Mouse (Mus musculus) embryonic facial prominence, embryonic 13.5 days (tissue): Measurements from ENCODE around the gene Myo1f. TPM values are rescaled to one million over a fixed set of nuclear protein-coding genes. Genes with fewer than 3 reads are reported as not detected.
A peak's percentile ranks its signal among the peaks of the same experiment; 100 is the strongest.
"Not testable (repeated sequence)": the region's sequence is repeated elsewhere in the genome, so short reads cannot be mapped to it uniquely, and the experiment has no call there.

Experiments used
- ATAC-seq: fragments of 200-750 bp; cut with Nextera tagmentation; 2 replicates; pipeline ENCODE4 v1.8.0; 2017; ENCODE audit warnings: low read depth; ENCODE audit not compliant: insufficient number of reproducible peaks, insufficient read depth, low FRiP score, low TSS enrichment
- H3K27ac ChIP-seq: fragments of 300-500 bp; sonication (generic); 2 replicates; pipeline ENCODE4 v1.5.1; 2015; ENCODE audit warnings: moderate library complexity, mild to moderate bottlenecking, inconsistent platforms
- H3K27me3 ChIP-seq: fragments of 300-500 bp; sonication (generic); 2 replicates; pipeline ENCODE4 v1.6.1; 2015; ENCODE audit warnings: mild to moderate bottlenecking, inconsistent platforms
- H3K36me3 ChIP-seq: fragments of 300-500 bp; sonication (generic); 2 replicates; pipeline ENCODE4 v1.6.1; 2015; ENCODE audit warnings: mild to moderate bottlenecking, inconsistent platforms
- H3K4me1 ChIP-seq: fragments of 300-500 bp; sonication (generic); 2 replicates; pipeline ENCODE4 v1.6.1; 2015; ENCODE audit warnings: inconsistent platforms
- H3K4me2 ChIP-seq: fragments of 300-500 bp; sonication (generic); 2 replicates; pipeline ENCODE4 v1.6.1; 2015; ENCODE audit warnings: moderate library complexity, mild to moderate bottlenecking, inconsistent platforms
- H3K4me3 ChIP-seq: fragments of 300-500 bp; sonication (generic); 2 replicates; pipeline ENCODE4 v1.5.1; 2015; ENCODE audit warnings: mild to moderate bottlenecking, inconsistent platforms
- H3K9ac ChIP-seq: fragments of 300-500 bp; sonication (generic); 2 replicates; pipeline ENCODE4 v1.6.1; 2015; ENCODE audit warnings: mild to moderate bottlenecking, inconsistent platforms
- H3K9me3 ChIP-seq: fragments of 300-500 bp; sonication (generic); 2 replicates; pipeline ENCODE4 v1.6.1; 2016; ENCODE audit warnings: inconsistent platforms
- WGBS: fragments of 180-500 bp; shearing (Covaris S2); methylation state at CpG from one replicate; pipeline ENCODE4 v1.1.7; 2015; ENCODE audit warnings: mixed read lengths; 5-methylcytosine and 5-hydroxymethylcytosine counted together
- polyA plus RNA-seq: library from polyadenylated mRNA; unstranded; fragments of >200 nt; fragmentation: Nextera tagmentation; extraction: Ambion mirVana; gene quantifications from 2 replicates; pipeline ENCODE4 v1.2.1, GENCODE M21; 2015

Myo1f gene
- polyA plus RNA-seq, 1 experiment from 2014 or later, result 2.6 TPM

DNA sequence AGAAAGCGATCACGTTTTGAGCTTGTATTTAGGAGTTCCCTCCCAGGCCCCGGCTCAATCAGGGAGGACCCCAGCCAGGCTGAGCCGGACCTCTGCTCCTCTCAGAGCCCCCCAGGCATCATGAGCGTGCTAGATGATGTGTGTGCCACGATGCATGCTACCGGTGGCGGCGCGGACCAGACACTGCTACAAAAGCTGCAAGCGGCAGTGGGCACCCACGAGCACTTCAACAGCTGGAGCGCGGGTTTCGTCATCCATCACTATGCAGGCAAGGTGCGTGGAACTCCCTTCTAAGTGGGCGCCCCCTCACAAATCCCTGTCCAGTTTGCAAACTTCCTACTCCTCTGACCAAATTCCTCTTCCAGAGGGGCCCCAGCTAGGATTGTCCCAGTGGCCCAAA lies 30.5 kb downstream of the Myo1f start:
- Histone ChIP-seq H3K4me2 (no peak overlapping the region), H3K4me1 (no peaks in the 10 kb centered on the region), H3K9me3 (no peaks in the 10 kb centered on the region), H3K36me3 (no peaks in the 10 kb centered on the region), H3K27me3 (no peaks in the 10 kb centered on the region), H3K27ac (no peak overlapping the region), H3K9ac (no peak overlapping the region), H3K4me3 (no peak overlapping the region)
- ATAC-seq, result no peak
- 66% methylated on average over 17 of the region's 17 CpGs for WGBS

DNA sequence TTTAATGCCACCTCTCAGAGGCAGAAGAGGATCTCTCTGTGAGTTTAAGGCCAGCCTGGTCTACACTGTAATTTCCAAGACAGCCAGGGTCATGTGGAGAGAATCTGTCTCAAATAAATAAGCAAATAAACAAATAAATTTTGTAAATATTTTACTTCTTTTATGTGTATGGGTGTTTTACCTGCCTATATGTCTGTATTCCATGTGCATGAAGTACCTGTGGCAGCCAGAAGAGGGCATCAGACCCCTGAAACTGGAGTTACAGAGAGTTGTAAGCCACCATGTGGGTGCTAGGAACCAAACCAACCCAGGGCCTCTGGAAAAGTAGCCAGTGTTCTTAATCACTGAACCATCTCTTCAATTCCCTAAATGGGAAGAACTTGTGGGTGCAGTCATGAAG lies 41.8 kb downstream of the Myo1f start:
- no peak for ATAC-seq
- Histone ChIP-seq H3K4me1 (no peaks in the 10 kb centered on the region), H3K36me3 (no peaks in the 10 kb centered on the region), H3K4me3 (no peak overlapping the region), H3K9me3 (peaks cover 7% of the 10 kb centered on the region; the same call in 1 of the 2 replicates), H3K27me3 (no peaks in the 10 kb centered on the region), H3K27ac (no peak overlapping the region), H3K9ac (no peak overlapping the region), H3K4me2 (no peak overlapping the region)

DNA sequence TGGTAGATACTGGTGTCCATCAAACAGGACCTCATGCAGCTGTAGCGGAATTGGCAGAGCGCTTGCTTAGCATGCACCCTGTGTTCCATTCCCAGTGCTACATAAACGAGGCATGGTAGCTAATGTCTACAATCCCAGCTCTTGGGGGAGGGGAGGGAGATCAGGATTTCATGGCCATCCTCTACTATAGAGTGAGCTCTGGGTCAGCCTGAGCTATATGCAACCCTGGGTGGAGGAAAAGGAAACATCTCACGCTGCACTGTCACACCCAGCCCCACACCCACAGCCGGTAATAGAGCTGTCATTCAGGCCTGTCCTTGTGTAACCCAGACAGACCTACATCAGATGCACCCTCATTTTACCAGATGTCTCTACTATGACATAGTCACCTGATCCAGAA lies 43.0 kb downstream of the Myo1f start:
- H3K4me3 ChIP-seq, result no peak overlapping the region
- 88% methylated on average over 5 of the region's 5 CpGs for WGBS
- H3K27ac ChIP-seq, result no peak overlapping the region
- no peak overlapping the region for H3K4me2 ChIP-seq
- no peak for ATAC-seq
- no peaks in the 10 kb centered on the region for H3K27me3 ChIP-seq
- peaks cover 7% of the 10 kb centered on the region; the same call in 1 of the 2 replicates for H3K9me3 ChIP-seq
- H3K9ac ChIP-seq, result no peak overlapping the region
- no peaks in the 10 kb centered on the region for H3K4me1 ChIP-seq
- H3K36me3 ChIP-seq, result no peaks in the 10 kb centered on the region

DNA sequence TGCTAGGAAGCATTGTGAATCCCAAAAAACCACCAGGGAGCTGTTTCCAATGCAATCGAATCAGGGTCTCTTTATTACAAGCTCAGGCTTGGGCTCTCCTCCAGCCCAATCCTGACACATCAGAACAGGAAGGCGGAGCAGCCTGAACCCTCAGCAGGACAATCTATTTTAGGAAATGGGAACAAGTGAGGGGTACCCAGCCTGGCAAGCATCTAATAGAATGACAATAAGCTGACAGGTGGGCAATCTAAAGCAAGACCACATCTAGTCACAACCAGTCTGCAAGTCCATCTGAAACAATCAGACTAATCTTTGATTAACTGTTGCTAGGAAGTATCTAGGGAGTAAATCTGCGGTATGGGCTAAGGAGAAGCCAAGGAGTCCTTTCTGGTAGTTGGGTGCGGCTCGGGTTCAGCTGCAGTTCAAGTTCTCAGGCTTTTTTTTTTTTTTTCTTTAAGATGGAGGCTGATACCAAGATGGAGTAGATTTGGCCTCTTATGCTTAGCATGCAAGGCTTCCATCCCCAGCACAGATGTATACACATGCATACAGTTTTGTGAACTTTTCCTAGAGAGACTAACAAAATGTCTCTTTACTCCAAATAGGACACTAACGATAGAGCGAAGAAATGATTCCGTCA lies 44.4 kb downstream of the Myo1f start:
- peaks cover 7% of the 10 kb centered on the region; the same call in 1 of the 2 replicates for H3K9me3 ChIP-seq
- no peak for ATAC-seq
- H3K27me3 ChIP-seq, result no peaks in the 10 kb centered on the region
- H3K4me1 ChIP-seq, result no peaks in the 10 kb centered on the region
- no peaks in the 10 kb centered on the region for H3K36me3 ChIP-seq
- H3K9ac ChIP-seq, result no peak overlapping the region
- H3K4me2 ChIP-seq, result no peak overlapping the region
- H3K27ac ChIP-seq, result no peak overlapping the region
- H3K4me3 ChIP-seq, result no peak overlapping the region
- WGBS, result 87% methylated on average over 8 of the region's 8 CpGs

DNA sequence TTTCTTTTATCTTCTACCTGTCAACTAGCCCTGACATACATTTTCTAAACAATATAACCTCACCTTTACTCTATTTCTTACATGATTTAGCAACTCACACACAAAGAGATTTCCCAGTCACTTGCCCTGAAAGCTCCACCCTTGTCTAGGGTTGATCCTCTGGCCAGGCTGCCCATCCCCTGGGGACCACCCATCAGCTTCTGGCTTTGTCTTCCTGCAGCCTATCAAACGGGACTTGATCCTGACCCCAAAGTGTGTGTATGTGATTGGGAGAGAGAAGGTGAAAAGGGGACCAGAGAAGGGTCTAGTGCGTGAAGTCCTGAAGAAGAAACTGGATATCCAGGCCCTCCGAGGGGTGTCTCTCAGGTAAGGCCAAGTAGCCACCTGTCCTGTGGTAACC lies 45.3 kb downstream of the Myo1f start:
- ATAC-seq, result no peak
- H3K4me2 ChIP-seq, result no peak overlapping the region
- H3K36me3 ChIP-seq, result no peaks in the 10 kb centered on the region
- no peak overlapping the region for H3K9ac ChIP-seq
- no peak overlapping the region for H3K27ac ChIP-seq
- H3K9me3 ChIP-seq, result peaks cover 7% of the 10 kb centered on the region; the same call in 1 of the 2 replicates
- H3K4me1 ChIP-seq, result no peaks in the 10 kb centered on the region
- H3K4me3 ChIP-seq, result no peak overlapping the region
- 72% methylated on average over 3 of the region's 3 CpGs for WGBS
- H3K27me3 ChIP-seq, result no peaks in the 10 kb centered on the region

DNA sequence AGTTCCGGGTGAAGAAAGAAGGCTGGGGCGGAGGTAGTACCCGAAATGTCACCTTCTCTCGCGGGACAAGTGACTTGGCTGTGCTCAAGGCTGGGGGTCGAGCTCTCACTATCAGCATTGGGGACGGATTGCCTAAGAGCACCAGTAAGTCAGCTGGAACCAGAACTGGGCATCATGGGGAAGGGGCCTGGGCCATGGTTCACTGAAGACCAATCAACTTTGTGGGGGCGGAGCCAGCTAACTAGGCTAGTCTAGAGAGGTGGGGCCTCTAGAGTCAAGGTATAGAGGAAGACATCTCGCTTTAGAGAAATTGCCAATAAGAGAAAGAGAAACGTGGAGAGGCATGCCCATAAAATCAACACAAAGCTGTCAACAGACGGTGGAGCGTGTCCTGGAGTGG lies 46.4 kb downstream of the Myo1f start:
- no peak overlapping the region for H3K27ac ChIP-seq
- H3K4me2 ChIP-seq, result no peak overlapping the region
- H3K9me3 ChIP-seq, result peaks cover 7% of the 10 kb centered on the region; the same call in 1 of the 2 replicates
- no peak overlapping the region for H3K4me3 ChIP-seq
- no peak overlapping the region for H3K9ac ChIP-seq
- 85% methylated on average over 12 of the region's 12 CpGs for WGBS
- H3K4me1 ChIP-seq, result no peaks in the 10 kb centered on the region
- no peaks in the 10 kb centered on the region for H3K36me3 ChIP-seq
- no peaks in the 10 kb centered on the region for H3K27me3 ChIP-seq
- no peak for ATAC-seq

DNA sequence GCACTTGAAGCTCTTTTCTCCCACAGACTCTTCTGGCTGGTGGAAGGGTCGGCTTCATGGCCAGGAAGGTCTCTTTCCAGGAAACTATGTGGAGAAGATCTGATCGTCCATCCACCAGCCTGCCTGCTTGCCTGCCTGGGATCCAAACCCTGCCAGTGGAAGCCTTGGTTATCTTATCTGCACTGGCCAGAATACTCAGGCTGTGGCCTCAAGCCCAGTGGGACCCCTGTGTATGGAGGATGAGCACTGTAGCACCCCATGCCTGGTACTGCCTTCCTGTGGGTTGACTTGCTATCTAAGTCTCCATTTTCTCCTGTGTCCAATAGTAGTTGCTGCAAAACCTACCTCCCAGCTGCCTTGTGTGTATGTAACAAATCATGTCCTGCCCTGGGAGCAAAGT lies 51.8 kb downstream of the Myo1f start:
- H3K4me2 ChIP-seq, result no peak overlapping the region
- no peaks in the 10 kb centered on the region for H3K9me3 ChIP-seq
- WGBS, result 87% methylated on average over 2 of the region's 2 CpGs
- no peaks in the 10 kb centered on the region for H3K27me3 ChIP-seq
- no peak overlapping the region for H3K9ac ChIP-seq
- no peaks in the 10 kb centered on the region for H3K36me3 ChIP-seq
- no peak overlapping the region for H3K27ac ChIP-seq
- H3K4me1 ChIP-seq, result no peaks in the 10 kb centered on the region
- no peak for ATAC-seq
- H3K4me3 ChIP-seq, result no peak overlapping the region

DNA sequence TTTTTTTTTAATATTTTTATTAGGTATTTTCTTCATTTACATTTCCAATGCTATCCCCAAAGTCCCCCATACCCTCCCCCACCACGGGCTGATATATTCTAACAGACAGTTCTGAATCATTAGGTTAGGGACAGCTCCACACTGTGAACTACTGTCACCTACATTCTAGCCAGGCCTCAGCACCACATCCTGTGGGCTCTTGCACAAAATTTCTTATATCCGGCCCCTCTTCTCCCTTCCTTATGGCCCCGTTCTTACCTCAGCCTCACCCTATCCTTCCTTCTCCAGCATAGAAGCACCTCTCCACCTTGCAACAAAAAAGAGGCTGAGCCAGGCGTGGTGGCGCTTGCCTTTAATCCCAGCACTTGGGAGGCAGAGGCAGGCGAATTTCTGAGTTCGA lies 55.0 kb downstream of the Myo1f start:
- Histone ChIP-seq H3K4me2 (no peak overlapping the region), H3K4me3 (no peak overlapping the region), H3K9ac (no peak overlapping the region), H3K9me3 (no peaks in the 10 kb centered on the region), H3K4me1 (no peaks in the 10 kb centered on the region), H3K27me3 (no peaks in the 10 kb centered on the region), H3K27ac (no peak overlapping the region), H3K36me3 (no peaks in the 10 kb centered on the region)
- 84% methylated on average over 7 of the region's 7 CpGs for WGBS
- no peak for ATAC-seq

DNA sequence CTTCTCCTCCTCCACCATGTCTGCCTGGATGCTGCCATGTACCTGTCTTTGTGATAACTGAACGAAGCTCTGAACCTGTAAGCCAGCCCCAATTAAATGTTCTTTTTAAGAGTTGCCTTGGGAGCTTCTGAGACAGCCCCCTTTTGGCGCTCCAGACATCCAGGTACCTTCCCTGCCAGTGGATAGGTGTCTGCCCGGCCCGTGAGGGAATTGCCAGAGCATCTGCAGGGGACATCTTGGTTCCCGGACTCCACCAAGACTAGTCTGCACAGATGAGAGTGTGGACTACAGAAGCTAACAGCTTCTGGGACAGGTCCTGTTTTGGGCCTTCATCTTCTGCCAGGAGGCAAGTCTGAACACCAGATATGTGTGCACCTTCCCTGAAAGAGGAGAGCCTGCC lies 58.2 kb downstream of the Myo1f start:
- H3K36me3 ChIP-seq, ATAC-seq, H3K4me1 ChIP-seq, H3K4me3 ChIP-seq, H3K9ac ChIP-seq, H3K27me3 ChIP-seq, H3K27ac ChIP-seq, H3K9me3 ChIP-seq, H3K4me2 ChIP-seq: not testable (repeated sequence)
- 85% methylated on average over 5 of the region's 5 CpGs for WGBS

DNA sequence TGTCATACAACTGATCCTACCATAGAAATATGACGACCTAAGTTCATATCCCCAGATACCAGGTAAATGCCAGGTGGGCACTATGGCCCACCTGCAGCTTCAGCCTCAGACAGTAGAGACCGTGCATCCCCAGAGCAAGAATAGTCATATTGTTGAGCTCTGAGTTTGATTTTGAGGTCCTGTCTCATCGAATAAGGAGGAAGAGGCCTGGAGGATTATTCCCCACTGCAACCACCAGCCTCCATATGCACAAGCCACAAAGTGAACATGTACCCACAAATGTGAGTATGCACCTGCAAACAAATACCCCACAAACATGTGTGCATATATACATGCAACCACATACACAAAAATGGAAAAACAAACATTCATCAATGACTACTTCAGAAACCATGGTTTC lies 71.8 kb downstream of the Myo1f start:
- peaks cover 25% of the 10 kb centered on the region for H3K4me1 ChIP-seq

DNA sequence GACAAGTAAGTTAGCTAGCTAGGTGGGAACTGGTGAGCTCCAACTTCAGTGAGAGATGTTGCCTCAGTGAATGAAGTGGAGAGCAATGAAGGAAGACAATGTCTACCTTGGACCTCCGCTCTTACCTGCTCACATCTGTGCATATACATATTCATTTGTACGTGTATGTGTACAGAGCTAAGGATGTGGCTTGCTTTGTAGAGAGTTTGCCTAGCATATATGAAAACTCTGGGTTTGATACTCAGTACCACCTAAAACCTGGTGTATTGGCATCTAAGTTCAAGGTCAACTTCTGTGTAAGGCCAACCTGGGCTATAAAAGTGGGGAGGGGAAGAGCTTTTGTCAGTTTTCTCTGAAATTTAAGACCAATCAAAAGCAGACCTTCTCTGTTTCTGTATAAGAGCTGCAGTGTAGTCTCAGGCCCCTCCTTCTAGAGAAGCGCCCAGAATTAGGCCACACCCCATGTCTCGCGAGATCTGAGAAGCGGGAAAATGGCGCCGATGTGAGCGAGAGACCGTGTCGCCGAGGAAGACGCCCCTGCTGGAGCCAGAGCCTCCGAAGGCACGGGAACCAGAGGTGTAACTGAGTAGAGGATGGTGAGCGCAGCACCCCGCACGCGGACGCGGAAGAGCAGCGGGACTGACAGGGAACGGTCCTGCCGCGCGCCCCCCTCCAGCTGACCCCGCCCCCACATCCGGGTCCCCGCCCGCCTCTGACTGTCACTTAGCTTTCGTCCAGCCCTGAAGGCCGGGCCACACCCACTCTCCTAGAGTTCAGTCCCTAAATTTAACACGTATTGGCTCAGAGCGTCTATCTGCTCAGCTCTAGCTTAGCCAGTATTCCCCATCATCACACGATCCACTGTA lies 73.3 kb downstream of the Myo1f start, which contains the start of gene Zfp414:
Zfp414 (plus strand) TSS at position 470 of the 866 bp plus-strand sequence.
- peak within 1 kb of the TSS; percentile 64 for H3K4me2 ChIP-seq
- no peaks in the 10 kb centered on the region for H3K27me3 ChIP-seq
- H3K9me3 ChIP-seq, result no peaks in the 10 kb centered on the region
- H3K9ac ChIP-seq, result peak within 1 kb of the TSS; percentile 88
- WGBS, result 4% methylated on average over 35 of the region's 35 CpGs
- peak; percentile 89 for ATAC-seq
- peaks cover 30% of the 10 kb centered on the region for H3K36me3 ChIP-seq
- H3K4me3 ChIP-seq, result peak within 1 kb of the TSS; percentile 62
- peaks cover 25% of the 10 kb centered on the region for H3K4me1 ChIP-seq
- peak within 1 kb of the TSS; percentile 99 for H3K27ac ChIP-seq

More for the DNA sequence above, 71.8 kb downstream of the Myo1f start:
- Histone ChIP-seq H3K9me3 (no peaks in the 10 kb centered on the region), H3K9ac (no peak overlapping the region), H3K27me3 (no peaks in the 10 kb centered on the region), H3K36me3 (peaks cover 19% of the 10 kb centered on the region), H3K4me3 (no peak overlapping the region), H3K4me2 (no peak overlapping the region), H3K27ac (no peak overlapping the region)
- ATAC-seq, result no peak
- 90% methylated on average over 3 of the region's 3 CpGs for WGBS
